Mouse (Mus musculus) G1E (cell line): Measurements from ENCODE around the gene Rbbp4.

Source experiments
- CTCF ChIP-seq: IDR thresholded peaks from 2 replicates; pipeline ENCODE4 v1.5.1; 2012; ENCODE audit warnings: low read depth, low read length, inconsistent platforms, mixed read lengths
- GATA1 ChIP-seq: IDR thresholded peaks from 2 replicates; pipeline ENCODE4 v1.6.1; 2012; ENCODE audit warnings: borderline replicate concordance, low read length, inconsistent platforms, mixed read lengths
- POLR2AphosphoS5 ChIP-seq: IDR thresholded peaks from 2 replicates; pipeline ENCODE4 v1.6.1; 2012; ENCODE audit warnings: low read depth, low read length, inconsistent platforms; ENCODE audit not compliant: insufficient replicate concordance
- TAL1 ChIP-seq: conservative IDR thresholded peaks from 2 replicates; pipeline ENCODE4 v1.6.1; 2012; ENCODE audit warnings: low read depth, low read length, inconsistent platforms, mixed read lengths

DNA sequence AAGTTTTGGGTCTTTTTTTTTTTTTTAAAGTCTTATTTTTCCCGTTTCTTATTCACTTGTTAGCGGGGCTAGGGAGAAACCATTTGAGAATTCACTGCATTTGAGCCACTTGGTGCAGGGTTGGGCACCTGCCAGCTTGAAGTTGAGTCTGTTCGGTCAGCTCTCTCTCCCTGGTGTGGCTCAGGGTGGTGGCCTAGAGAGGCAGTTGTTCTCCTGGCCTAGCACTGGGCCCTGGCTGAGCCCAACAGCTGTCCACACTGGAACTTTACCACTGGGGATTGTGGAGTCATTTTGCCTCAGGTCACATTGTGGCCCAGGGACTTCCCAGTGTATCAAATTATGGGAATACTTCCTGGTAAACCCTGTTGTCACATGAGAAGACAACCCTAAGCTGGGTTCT lies 47.1 kb downstream of the Rbbp4 start:
- TF ChIP-seq CTCF (no peak), GATA1 (no peak), POLR2AphosphoS5 (no peak), TAL1 (no peak)
